Mouse (Mus musculus) layer of hippocampus, adult 18-20 months (tissue): ENCODE results near the gene Pip5k1b. TPM values are rescaled to one million over a fixed set of nuclear protein-coding genes. Genes with fewer than 3 reads are reported as not detected.

Experiments
- DNase-seq, 2 experiments: peaks; one replicate each; pipeline ENCODE4 v3.0.0; 2022; ENCODE audit warnings: low spot score in 2 of 2
- total RNA-seq, 2 experiments: library from RNA; stranded (reverse); gene quantifications; 2 replicates each; pipeline ENCODE4 v1.2.3; 2021

Gene Pip5k1b
- total RNA-seq, 2 experiments from 2014 or later: 70.0 to 70.8 TPM

DNA sequence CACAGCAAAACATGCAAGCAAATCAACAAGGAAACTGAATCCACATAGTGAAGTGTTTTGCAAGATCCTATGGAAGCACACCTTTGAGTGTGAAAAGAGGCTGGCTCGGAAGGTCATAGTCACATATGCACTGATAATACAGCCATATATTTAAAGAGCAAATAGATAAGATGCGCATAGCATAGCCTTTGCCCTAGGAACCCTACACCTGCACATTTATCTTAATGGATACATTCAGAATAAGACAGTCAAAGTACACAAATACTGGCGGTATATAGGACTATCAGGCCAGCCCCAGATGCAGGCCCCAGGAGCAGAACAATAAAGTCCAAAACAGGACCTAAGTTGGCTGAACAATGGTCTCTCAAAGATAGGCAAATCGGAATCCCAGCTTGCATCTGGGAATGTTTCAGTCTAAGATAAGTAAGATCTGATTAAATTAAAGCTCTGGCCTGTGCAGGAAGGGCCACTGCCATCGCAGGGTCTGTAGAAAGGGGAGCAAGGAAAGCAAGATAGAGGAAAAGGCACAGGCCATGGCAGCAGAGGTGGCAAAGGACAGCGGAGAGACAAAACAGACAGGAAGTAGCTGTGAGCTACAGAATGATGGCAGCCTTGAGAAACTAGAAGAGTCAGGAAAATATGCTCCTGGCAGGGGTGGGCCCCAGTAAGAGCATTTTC is 35.8 kb downstream of the Pip5k1b start:
- no peak for DNase-seq

DNA sequence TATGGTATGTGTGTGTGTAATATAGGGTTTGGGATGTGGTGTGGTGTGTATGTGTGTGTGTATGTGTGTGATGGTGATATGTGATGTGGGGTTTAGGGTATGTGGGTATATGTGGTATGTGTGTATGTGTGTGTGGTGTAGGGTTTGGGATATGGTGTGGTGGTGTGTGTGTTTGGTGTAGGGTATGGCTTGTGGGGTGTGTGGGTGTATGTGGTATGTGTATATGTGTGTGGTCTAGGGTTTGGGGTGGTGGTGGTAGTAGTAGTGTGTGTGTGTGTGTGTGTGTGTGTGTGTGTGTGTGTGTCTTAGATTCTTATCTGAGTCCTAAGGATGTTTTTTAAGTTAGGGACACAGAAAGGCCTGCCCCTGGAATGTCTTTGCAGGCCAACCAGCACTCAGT is 37.3 kb downstream of the Pip5k1b start:
- DNase-seq: no peak

DNA sequence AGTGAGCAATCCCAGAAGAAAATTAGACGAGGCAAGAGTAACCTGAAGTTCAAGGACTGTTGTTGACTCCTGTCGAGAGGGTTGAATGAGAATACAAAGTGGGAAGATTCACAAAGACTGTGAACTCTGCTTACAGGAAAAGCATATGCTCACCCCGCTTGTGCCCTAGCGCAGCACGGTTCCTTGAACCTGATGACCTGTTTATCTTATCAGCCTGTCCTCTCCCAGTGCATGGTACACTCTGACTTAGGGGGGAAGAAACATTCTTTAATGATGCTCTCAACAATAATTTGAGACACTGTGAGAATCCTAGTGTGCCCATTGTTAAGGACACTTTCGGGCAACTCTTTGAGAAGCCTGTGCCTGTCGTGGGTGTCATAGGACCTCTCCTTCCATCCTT is 38.6 kb downstream of the Pip5k1b start:
- DNase-seq: no peak

DNA sequence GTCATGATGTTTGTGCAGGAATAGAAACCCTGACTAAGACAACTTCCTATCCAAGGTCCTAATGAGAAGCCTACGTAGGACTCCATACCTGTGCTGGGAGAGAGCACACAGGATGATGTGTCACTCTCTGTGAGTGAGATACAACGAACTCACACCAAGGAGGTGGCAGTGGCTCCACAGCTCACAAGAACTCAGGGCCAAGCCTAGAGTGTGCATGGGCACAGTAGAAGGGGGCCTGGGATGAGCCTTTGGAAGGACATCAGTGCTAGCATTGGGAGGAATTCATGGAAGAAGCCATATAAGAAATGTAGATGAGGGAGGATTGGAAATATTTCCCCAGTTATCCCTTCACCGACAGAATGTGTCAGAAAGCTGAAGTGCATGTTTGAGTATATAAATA is 39.7 kb downstream of the Pip5k1b start:
- no peak for DNase-seq

DNA sequence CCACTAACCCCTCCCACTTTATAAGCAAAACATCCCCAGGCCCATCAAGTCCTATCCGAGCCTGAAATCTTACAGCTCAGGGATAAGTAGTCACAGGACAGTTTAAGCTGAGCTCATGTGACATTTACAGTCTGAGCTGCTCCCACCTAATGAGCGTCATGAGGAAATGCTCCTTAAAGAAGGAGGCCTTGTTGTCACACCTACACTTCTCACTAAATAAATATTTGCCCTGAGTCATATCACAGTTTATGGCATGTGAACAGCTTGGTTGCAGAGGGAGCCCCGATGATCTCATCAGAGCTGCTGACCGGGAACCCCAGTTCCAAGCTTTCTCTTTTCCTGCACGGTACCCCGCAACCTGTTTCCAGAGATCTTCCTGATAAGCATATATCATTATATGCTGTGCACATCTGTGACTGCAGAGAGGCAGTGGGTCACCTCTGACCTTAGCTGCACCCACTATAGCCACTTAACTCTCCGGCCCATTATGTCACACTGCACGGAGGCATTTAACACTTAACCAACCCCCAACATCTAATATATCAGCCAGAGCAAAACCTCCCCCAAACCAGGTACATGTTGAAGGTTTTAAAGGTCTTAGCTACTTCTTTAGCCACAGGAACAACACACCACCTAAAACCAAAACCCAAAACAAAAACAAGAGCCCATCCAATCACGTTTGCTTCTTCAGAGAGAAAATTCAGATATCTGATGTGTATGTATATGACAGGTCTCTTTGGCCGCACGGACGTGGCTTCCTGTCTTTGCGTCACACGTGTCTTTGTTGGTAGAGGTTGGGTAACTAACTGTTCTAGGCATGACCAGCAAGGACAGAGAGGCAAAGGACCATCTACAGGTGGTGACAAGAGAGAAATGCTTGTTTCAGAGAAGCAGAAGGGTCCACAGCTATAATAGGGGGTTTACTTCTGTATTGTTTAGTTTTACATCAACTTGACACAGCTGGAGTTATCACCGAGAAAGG is 40.7 kb downstream of the Pip5k1b start:
- no peak for DNase-seq

DNA sequence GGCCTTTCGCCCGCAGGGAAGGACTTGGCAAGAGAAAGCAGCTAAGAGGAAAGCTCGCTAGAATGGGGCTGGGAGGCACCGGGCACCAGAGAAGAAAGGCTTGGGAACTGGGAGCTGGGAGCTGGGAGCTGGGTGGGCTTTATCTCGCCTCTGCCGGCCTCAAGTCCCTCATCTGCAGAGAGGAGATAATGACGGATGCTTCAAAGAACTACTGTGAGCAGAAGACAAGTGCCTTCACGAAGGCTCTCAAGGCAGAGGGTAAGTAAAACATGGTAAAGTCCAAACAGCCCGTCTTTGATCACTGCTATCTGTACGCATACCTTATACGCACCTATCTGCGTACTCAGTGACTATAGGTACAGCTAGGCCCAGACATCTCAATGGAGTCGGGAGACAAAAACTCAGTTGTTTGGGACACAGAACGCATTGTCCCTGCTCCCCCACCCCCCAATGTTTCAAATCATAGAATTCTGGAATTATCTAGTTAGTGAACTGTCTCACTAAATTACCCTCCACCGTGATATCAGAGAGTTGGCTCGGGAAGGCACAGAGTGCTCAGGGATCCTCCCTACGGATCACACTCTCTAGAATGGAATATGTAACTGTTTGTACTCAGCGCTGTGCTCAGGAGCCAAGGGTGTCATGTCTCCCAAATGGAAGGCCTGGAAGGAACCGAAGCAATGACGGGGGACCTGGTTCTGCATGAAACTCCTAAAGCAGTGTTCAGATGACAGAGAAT is 42.4 kb downstream of the Pip5k1b start:
- no peak for DNase-seq

DNA sequence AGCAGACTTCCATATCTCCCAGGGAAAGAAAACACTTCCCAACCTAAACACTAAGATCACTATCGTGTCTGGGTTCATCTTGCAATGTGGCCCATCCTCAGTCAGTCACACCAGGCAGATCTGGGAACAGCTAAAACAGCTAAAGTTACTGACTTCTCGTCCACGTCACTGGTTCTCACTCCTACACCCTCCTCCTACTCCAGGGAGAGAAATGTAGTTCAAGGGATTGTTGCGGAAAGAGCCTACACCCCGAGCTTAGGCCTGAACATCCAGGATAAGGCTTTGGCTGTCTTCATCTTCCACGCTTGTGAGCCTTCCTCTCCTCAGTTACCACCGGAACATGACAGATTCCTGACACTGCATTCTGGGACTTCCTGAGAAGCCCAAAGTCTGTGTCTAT is 43.7 kb downstream of the Pip5k1b start:
- DNase-seq: no peak

DNA sequence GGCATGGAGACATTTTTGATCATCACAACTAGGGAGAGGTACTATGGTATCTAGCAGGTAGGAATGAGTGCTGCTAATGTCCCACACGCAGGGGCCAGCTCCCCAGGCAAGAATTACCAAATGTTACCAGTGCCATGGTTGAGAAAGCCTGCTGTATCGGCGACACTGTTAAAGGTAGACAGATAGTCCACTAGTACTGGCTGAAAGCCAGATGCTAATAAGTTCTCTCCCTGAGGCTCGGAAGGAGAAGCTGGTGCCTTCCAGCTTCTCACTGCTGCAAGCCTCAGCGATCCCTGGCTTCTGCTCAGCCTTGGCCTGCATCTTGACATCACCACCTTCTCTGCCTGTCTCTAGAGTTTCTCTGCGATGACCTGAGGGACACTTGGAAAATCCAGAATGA is 46.3 kb downstream of the Pip5k1b start:
- no peak for DNase-seq

DNA sequence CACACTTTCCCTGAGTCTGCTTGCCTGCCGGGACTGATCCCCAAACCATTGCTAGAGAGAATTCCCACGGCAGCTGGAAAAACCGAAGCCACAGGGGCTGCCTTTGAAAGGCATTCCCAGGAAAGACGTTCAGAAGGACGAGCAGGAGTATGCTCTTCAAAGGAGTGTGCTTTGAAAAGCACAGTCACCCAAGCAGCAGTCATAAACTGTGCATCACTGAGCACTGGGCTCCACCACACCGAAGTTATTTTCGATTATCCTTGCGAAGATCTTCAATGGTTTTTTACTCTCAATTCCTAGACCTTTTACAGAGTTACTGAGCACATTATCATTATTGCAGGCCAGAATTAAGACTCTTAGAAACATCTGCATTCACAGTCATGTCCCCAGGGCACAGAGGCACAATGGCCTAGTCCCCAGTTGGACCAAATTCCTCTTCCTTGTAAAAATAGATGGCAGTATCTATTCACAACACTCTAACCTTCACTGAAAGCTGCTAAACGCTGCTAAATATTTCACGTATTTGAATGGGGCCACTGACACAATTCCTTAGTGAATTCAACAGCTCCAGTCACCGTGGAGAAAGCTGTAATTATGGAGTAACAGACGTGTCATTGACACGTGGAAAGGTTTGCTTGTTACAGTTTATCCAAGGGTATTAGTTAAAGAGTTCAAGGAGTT is 47.4 kb downstream of the Pip5k1b start:
- DNase-seq: no peak

DNA sequence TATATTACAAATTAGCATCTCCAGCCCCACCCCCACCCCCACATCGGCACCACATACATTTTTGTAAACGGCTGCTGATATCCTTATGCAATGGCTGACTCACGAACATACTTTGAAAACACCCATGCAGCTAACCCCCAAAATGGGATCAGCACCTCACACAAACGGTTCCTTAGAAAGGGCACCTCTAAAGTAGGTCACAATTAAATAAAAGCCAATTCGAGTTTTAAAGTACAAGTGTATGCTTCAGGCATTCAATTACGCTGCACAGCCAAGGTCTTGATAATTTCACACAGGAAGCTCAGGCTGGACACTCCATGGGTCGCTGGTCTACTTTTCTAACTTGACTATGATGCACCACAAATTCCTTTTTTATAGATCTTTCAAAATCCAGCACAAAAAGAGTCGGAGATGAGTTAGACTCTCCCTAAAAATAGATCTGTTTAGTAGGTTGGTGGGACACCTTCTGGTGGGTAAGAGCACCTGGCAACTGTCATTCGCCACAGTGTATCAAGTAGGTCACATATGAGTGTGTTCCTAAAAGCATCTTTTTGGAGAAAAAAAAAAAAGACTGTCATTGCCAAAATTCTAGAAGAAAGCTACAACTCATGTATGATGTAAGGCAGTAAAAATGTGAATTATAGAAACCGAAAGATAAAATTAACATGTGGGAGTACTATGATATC is 52.8 kb downstream of the Pip5k1b start:
- no peak for DNase-seq

DNA sequence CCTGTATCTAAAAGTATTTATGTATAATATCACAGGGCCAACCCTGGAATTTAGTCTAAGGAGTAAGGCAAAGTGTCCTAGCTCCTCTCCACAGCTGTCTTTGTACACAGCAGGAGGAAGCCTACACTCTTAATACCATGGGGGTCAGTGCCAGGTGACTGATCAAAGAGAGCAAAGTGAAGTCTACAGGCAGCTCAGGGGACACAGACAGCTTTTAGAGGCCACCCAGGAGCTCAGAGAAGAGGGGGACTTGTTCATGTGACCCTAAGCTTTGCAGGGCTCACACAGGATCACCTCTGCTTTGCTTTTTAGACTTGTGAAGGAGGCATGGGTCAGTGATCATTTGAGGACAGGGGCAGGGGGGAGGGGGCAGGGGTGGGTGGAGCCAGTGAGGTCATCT is 54.1 kb downstream of the Pip5k1b start:
- DNase-seq: no peak

DNA sequence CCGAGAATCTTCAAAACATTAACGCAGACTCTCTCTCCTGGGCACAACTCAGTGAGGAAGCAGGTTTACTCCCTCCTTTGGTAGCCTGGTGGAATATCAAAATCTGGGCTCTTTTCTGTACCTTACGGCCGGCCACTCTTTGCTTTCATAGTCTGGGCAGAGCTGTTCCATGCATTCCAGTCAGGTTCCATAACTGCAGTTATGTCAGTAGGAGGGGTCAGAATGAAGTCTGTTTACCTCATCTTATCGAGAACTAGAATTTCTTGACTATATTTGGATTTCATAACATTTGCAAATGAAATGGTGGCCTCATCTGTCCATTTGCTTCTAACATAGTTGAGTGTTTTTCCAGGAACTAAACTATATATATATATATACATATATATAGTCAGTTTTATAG is 55.2 kb downstream of the Pip5k1b start:
- no peak for DNase-seq

DNA sequence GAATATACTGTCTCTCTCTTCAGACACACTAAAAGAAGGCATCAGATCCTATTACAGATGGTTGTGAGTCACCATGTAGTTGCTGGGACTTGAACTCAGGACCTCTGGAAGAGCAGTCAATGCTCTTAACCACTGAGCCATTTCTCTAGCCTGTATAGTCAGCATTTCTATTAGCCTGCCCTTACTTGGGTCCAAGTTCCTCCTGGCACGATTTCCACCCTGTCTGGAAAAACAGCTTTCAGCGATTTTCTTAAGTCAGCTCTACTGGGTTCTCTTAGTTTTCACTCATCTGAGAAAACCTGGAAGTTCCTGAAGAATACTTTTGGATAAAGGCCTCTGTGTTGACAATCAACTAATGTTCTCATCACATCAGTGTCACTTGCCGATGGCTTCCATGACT is 56.4 kb downstream of the Pip5k1b start:
- DNase-seq: no peak

DNA sequence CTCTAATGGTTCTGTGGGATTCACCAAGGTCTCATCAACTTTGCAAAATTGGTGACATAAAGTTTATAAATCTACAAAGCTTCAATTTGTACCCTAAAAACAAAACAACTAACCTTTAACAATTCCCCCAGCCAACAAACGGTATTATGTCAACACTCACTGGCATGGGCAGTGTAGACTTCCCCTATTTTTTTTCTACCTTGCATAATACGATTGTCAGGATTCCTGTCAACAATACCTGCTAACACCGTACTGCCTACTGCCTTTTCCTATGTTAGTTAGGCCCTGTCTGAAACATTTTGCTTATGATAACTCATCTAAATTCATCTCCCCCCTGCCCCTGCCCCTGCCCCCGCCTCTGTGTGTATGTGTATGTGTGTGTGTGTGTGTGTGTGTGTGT is 61.8 kb downstream of the Pip5k1b start:
- DNase-seq: no peak

DNA sequence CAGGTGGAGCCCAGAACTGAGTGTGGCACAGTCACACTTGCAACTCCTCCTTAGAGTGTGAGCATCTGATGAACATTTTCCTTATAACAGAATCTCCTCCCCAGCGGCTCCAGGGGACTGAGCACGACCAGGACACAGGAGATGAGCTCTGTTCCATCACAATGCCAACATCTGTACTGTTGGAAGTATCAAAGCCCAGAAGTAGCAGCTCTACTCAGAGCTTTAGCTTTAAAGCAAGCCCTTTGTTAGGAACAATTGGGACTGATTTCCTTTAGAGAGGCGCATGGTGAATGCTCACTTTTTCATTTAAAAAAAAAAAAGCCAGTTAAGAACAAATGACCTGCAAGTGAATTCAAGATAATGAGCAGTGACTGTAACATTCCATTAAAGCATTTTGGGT is 63.8 kb downstream of the Pip5k1b start:
- no peak for DNase-seq

DNA sequence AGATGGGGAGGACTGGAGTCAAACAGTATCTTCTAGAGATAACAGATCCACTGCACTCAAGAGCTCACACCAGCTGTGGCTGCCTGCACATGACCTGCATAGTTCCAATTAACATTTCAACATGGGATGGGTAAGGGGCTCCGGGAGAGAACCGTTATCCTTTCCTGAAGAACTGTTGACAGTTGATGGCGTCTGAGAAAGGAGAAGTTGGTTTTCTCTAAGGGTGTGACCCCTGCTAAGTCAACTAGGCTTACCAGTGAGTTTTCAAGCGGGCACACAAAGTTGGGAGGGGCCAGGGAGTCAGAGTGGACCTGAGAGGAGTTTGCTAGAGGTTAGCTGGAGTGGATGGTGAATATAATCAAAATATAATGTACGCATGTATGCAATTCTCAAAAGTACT is 65.4 kb downstream of the Pip5k1b start:
- no peak for DNase-seq

DNA sequence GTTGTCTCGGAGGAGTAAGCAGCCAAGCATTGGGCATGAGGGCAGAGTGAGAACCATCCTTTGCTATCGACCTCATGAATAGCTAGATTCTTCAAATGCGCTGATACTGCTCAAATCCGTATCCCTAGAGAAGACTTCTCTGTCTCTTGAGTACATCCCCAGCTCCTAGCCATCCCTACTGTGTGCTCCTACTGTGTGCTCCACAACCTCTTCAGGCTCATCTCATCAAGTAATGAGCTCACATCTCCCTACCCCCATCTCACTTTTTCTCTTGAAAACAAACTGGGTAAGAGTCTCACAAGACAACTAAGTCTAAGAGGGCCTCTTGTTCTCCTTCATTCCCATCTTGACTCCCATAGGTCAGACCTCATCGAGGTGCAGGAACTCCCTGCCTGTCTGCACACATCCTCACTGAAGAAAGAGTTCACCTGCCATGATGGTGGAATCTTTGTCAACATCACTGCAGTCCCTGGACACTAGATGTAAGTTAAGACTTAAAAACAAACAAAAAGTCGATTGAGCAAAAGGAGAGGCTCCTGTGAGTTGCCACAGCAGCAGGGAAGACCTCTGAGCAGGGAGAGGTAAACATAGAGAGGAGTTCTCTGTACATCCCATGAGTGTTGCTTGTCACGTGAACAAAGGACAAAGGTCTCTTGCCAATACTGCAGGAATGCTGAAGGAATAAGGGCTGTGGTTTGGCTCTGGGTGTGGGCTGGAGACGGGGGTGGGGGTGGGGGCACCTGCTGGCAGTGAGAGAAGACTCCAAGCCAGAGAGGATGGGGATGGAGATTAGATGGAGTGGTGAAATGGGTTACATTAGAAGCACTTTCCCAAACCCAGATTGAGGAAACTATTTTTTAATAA is 69.0 kb downstream of the Pip5k1b start:
- DNase-seq: no peak

DNA sequence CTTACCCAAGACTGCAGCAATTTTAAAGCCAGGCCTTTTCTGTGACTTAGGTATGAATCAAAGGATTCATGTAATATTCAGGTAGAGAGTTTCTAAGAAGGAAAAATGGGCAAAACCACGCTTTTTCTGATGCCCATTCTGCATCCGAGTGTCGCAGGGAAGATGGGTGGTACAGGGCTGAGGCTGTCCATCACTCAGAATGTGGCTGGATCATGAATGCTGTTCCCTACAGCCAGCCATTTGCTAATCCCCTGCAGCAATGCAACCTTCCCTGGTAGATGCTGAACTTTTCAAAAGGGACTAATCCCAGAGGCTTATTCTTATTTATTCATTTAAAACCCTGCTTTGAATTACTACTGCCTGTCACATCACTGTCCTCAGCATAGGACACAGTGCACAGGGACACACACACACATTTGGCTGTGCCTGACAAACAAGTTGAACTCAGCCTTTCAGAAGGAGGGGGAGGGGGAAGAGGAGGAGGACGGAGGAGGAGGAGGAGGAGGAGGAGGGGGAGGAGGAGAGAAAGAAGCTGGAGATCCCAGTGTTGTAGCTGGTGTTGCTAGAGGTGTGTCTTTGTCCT is 71.0 kb downstream of the Pip5k1b start:
- no peak for DNase-seq

DNA sequence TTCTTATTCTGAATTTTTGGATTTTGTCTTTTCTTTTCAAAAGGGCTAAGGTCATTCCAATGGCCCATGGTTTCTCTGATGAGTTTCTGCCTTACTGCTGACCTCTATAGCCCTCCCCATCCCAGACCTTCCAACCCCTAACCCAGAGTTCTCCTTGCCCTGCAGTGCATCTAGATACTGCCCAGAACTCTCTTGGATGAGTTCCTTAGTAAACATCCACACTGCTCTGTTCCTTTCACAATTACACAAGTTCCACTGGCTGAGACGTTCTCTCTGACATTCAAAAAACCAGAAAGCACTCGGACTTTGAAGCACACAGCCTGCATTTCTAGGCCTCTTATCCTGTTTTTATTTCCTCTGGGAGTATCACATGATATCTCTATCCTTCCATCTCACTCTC is 74.8 kb downstream of the Pip5k1b start:
- no peak for DNase-seq
